In the genomic region with DNA sequence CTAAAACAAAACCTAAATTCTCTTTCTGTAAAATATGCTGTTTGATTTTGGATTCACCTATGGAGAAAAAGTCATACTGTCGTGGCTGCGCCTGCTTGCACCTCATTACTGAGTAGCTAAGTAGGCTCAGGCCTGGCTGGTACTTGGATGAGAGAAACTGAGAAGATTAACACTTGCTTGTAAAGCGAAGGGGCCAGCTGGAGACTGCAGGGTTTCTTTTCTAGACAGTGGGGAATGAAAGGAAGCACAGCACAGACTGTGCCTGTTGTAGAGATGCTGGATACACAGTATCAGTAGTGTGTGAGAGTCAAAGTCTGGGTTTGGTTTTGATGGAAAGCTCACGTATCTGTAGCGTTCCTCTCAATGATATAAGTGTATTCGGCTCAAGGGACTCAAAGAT, we compare ENCODE assay signal across 26 mouse cellular contexts.
DNase-seq lines count a peak whose midpoint lies in the region; ATAC-seq lines count a peak whose summit lies in the region.
"Had no signal": no experiment of that assay in that cellular context is flagged by ENCODE, and none has a peak within 500 bp of the region (broad histone marks: within the 10 kb centered on the region; RNA-seq: fewer than 3 reads in every experiment).

No protein-coding gene starts in this region.

- H3K27ac ChIP-seq in forebrain, embryonic 12.5 days = 0 out of 2 replicates have a peak overlapping the region, but pooled peaks have one; percentile 1
- no peak overlapping the region for H3K27ac ChIP-seq in forebrain, embryonic 11.5 days (ENCODE audit: low read depth, low read length)
- H3K27ac ChIP-seq: embryonic facial prominence, embryonic 15.5 days; heart, embryonic 10.5 days; kidney, embryonic 15.5 days; limb, embryonic 15.5 days; liver, embryonic 15.5 days; lung, embryonic 15.5 days had no signal

- DNase-seq in forebrain, embryonic 11.5 days (ENCODE audit: low spot score) = no peak
- DNase-seq in left cerebral cortex, postnatal 14 days (ENCODE audit: low spot score in 2 of 2) = peak; percentile 11 to 28
- no peak for DNase-seq in left cerebral cortex, adult 9 months (ENCODE audit: low spot score in 2 of 2)
- peak; percentile 25 for DNase-seq in testis, postnatal 14 days (ENCODE audit: low spot score)
- no peak for DNase-seq in testis, postnatal 10 days (ENCODE audit: low spot score)
- no peak for DNase-seq in spleen, postnatal 10 days (ENCODE audit: low spot score in 2 of 2)
- DNase-seq: adrenal gland, adult 8-10 months; cerebellum, adult 2 months; cerebellum, postnatal 25 days; gastrocnemius, postnatal 10 days; heart, postnatal 4 days; kidney, adult 11 months; kidney, postnatal 4 days; lung, postnatal 36 days; right cerebral cortex, postnatal 14 days; thymus, adult 18-20 months; thymus, postnatal 36 days had no signal

- ATAC-seq in forebrain, embryonic 12.5 days (ENCODE audit: low FRiP score) = no peak
- no peak for ATAC-seq in forebrain, embryonic 11.5 days (replicated peaks; ENCODE audit: low FRiP score)
- ATAC-seq: activated CD4-positive, CD25-positive, alpha-beta regulatory T cell, adult 4 months had no signal

- intact Hi-C loops in left cerebral cortex, postnatal 14 days (cut with DNase I) = no loop called here

- H3K4me1 ChIP-seq in forebrain, embryonic 12.5 days = peaks cover 12% of the 10 kb centered on the region
- no peaks in the 10 kb centered on the region; the same call in 1 of the 2 replicates for H3K4me1 ChIP-seq in forebrain, embryonic 11.5 days (replicated peaks; ENCODE audit: control insufficient read depth, insufficient read depth, low read length)
- H3K4me1 ChIP-seq: heart, embryonic 10.5 days; limb, embryonic 15.5 days; liver, embryonic 15.5 days; lung, embryonic 15.5 days; megakaryocyte, embryonic 14.5 days had no signal

- H3K4me2 ChIP-seq in forebrain, embryonic 12.5 days = no peak overlapping the region
- H3K4me2 ChIP-seq in forebrain, embryonic 11.5 days (ENCODE audit: low read depth, low read length, severe bottlenecking) = no peak overlapping the region
- H3K4me2 ChIP-seq: embryonic facial prominence, embryonic 15.5 days; kidney, embryonic 15.5 days; limb, embryonic 15.5 days; liver, embryonic 15.5 days; lung, embryonic 15.5 days had no signal

- no peak overlapping the region for H3K4me3 ChIP-seq in forebrain, embryonic 12.5 days (replicated peaks)
- H3K4me3 ChIP-seq in forebrain, embryonic 11.5 days (ENCODE audit: low read depth, low read length) = no peak overlapping the region
- H3K4me3 ChIP-seq: embryonic facial prominence, embryonic 15.5 days; heart, embryonic 10.5 days; kidney, embryonic 15.5 days; limb, embryonic 15.5 days; liver, embryonic 15.5 days; lung, embryonic 15.5 days; megakaryocyte, embryonic 14.5 days had no signal

- H3K9me3 ChIP-seq in forebrain, embryonic 12.5 days = no peaks in the 10 kb centered on the region
- H3K9me3 ChIP-seq in forebrain, embryonic 11.5 days (ENCODE audit: control insufficient read depth, low read length) = no peaks in the 10 kb centered on the region
- H3K9me3 ChIP-seq: embryonic facial prominence, embryonic 15.5 days; heart, embryonic 10.5 days; kidney, embryonic 15.5 days; limb, embryonic 15.5 days; liver, embryonic 15.5 days; lung, embryonic 15.5 days had no signal

- 52% methylated on average over 6 of the region's 6 CpGs for WGBS in forebrain, embryonic 12.5 days
- 55% methylated on average over 6 of the region's 6 CpGs for WGBS in forebrain, embryonic 11.5 days

- H3K36me3 ChIP-seq in forebrain, embryonic 12.5 days (replicated peaks) = no peaks in the 10 kb centered on the region
- no peaks in the 10 kb centered on the region for H3K36me3 ChIP-seq in forebrain, embryonic 11.5 days (ENCODE audit: control insufficient read depth, insufficient read depth, low read length)
- H3K36me3 ChIP-seq: embryonic facial prominence, embryonic 15.5 days; heart, embryonic 10.5 days; kidney, embryonic 15.5 days; limb, embryonic 15.5 days; liver, embryonic 15.5 days; lung, embryonic 15.5 days had no signal

- no peaks in the 10 kb centered on the region for H3K27me3 ChIP-seq in forebrain, embryonic 12.5 days
- H3K27me3 ChIP-seq in forebrain, embryonic 11.5 days (ENCODE audit: control insufficient read depth, insufficient read depth, low read length) = no peaks in the 10 kb centered on the region
- H3K27me3 ChIP-seq: embryonic facial prominence, embryonic 15.5 days; kidney, embryonic 15.5 days; limb, embryonic 15.5 days; megakaryocyte, embryonic 14.5 days had no signal

- H3K9ac ChIP-seq in forebrain, embryonic 12.5 days = no peak overlapping the region
- no peak overlapping the region for H3K9ac ChIP-seq in forebrain, embryonic 11.5 days (ENCODE audit: low read length)
- H3K9ac ChIP-seq: embryonic facial prominence, embryonic 15.5 days; kidney, embryonic 15.5 days; limb, embryonic 15.5 days; liver, embryonic 15.5 days; lung, embryonic 15.5 days had no signal

Comparison
In these comparisons a context has a peak if more than half of its experiments do, and no peak if none do; other contexts are left out.
1. DNase-seq: peak in left cerebral cortex, postnatal 14 days (2 of 2) and testis, postnatal 14 days (single experiment); none in forebrain, embryonic 11.5 days (single experiment), left cerebral cortex, adult 9 months (0 of 2), testis, postnatal 10 days (single experiment) and spleen, postnatal 10 days (0 of 2).